Mouse (Mus musculus) heart, postnatal 0 days (tissue): ENCODE data around the gene Prrxl1.

Experiments
- CTCF ChIP-seq: IDR thresholded peaks from 2 replicates; pipeline ENCODE4 v1.5.1; 2016; ENCODE audit warnings: antibody characterized with exemption, control low read depth, low read depth
- EP300 ChIP-seq: IDR thresholded peaks from 2 replicates; pipeline ENCODE4 v1.6.1; 2016; ENCODE audit warnings: antibody characterized with exemption, low read depth

DNA sequence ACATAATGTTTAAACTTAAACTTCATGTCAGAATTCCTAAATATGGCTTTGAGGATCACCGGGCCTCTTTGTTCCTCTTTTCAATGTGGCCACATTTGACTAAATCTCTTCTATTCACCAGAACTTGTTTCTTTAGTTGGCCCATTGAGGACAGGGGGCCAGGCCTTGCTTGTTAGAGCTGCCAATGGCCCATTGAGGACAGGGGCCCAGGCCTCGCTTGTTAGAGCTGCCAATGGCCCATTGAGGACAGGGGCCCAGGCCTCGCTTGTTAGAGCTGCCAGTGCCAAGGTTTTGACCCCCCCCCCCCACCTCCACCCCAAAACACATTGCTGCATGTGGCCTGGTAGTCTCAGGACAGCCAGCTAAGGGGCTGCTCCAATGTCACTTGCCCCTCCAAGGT lies 82.4 kb downstream of the Prrxl1 start:
- TF ChIP-seq CTCF (no peak), EP300 (no peak)
